Mouse (Mus musculus) inflammation-experienced regulatory T-cells (primary cell): ENCODE results near the gene Patl2. TPM values are rescaled to one million over a fixed set of nuclear protein-coding genes. Genes with fewer than 3 reads are reported as not detected.

Source experiments
- polyA plus RNA-seq, 2 experiments: library from polyadenylated mRNA; unstranded; fragments of 100-300 nt; shearing (Covaris generic); gene quantifications; one replicate each; pipeline ENCODE4 v1.2.1; 2017

Patl2 gene
- polyA plus RNA-seq, result 1 to 10 TPM in 1 of 2 experiments, under 1 TPM in 1; 0.69 to 1.5 TPM

GRCm38 (mm10) chr2:122186106-122186505, at the start of gene Patl2, which contains the start of gene Terb2:
Patl2 (minus strand) TSS chr2:122186189.
Terb2 (plus strand) TSS chr2:122186272.

GRCm38 (mm10) chr2:122234611-122235288, 48.8 kb upstream of the Patl2 start, which contains the start of gene Sord:
Sord (plus strand) TSS chr2:122234749.

GRCm38 (mm10) chr2:122160680-122161079, 25.3 kb downstream of the Patl2 start, which contains the start of gene Trim69:
Trim69 (plus strand) TSS chr2:122160700.

GRCm38 (mm10) chr2:122147508-122148241, 38.3 kb downstream of the Patl2 start, which contains the start of gene B2m:
B2m (plus strand) TSS chr2:122147686.

GRCm38 (mm10) chr2:122117961-122118958, 67.7 kb downstream of the Patl2 start, which contains the start of gene Spg11:
Spg11 (minus strand) TSS chr2:122118386.

Other genes starting within 250 kb of the Patl2 start
- gene Ctdspl2, start 230.2 kb downstream of the Patl2 start, polyA plus RNA-seq, result 10 to 100 TPM; 46.0 to 52.9 TPM
- not detected for gene Mageb3, start 230.1 kb downstream of the Patl2 start, polyA plus RNA-seq
- 10 to 100 TPM; 11.5 to 16.5 TPM for gene Eif3j1, start 157.6 kb downstream of the Patl2 start, polyA plus RNA-seq
- 10 to 100 TPM; 12.7 to 18.8 TPM for gene Spg11, start 67.8 kb downstream of the Patl2 start, polyA plus RNA-seq
- 1,000 to 10,000 TPM; 7,214 to 7,784 TPM for gene B2m, start 38.5 kb downstream of the Patl2 start, polyA plus RNA-seq
- under 1 TPM in 1 of 2 experiments, not detected in 1; 0.76 TPM for gene Trim69, start 25.5 kb downstream of the Patl2 start, polyA plus RNA-seq
- under 1 TPM in 1 of 2 experiments, not detected in 1; 0.31 TPM for gene Terb2, start 83 bp upstream of the Patl2 start, polyA plus RNA-seq
- 1 to 10 TPM; 2.3 to 3.3 TPM for gene Sord, start 48.6 kb upstream of the Patl2 start, polyA plus RNA-seq
- gene Duox2, start 112.3 kb upstream of the Patl2 start, polyA plus RNA-seq, result under 1 TPM in 1 of 2 experiments, not detected in 1; 0.27 TPM
- under 1 TPM in 1 of 2 experiments, not detected in 1; 0.70 TPM for gene Duoxa2, start 112.7 kb upstream of the Patl2 start, polyA plus RNA-seq
- gene Duoxa1, start 127.5 kb upstream of the Patl2 start, polyA plus RNA-seq, result under 1 TPM in 1 of 2 experiments, not detected in 1; 0.66 TPM
- under 1 TPM in 1 of 2 experiments, not detected in 1; 0.20 TPM for gene Duox1, start 129.5 kb upstream of the Patl2 start, polyA plus RNA-seq
- gene Shf, start 183.0 kb upstream of the Patl2 start, polyA plus RNA-seq, result 1 to 10 TPM; 4.0 to 4.8 TPM
- gene Slc28a2, start 240.3 kb upstream of the Patl2 start, polyA plus RNA-seq, result 100 to 1,000 TPM; 158 to 181 TPM